Mouse (Mus musculus): Measurements from ENCODE around the gene Gss.

- TF ChIP-seq GATA1 (IDR thresholded peaks at IDR 0.05; ENCODE audit: low read length) (no peak), TAL1 (IDR thresholded peaks at IDR 0.05; ENCODE audit: low read length) (no peak)
Observed at GRCm38 (mm10) chr2:155539696-155540095, 52.9 kb downstream of the Gss start.
